Mouse (Mus musculus) skeletal muscle tissue, adult 2 months (tissue): ENCODE measurements around the gene Arhgap44.
A peak's percentile ranks its signal among the peaks of the same experiment; 100 is the strongest.

ENCODE experiments used
- DNase-seq: peaks from one replicate; pipeline ENCODE4 v3.0.0-alpha.2; 2012; ENCODE audit warnings: low read depth, low spot score

Arhgap44 gene

GRCm38 (mm10) chr11:65006047-65006446, 156.7 kb downstream of the Arhgap44 start:
- DNase-seq: no peak

GRCm38 (mm10) chr11:65004836-65005235, 157.9 kb downstream of the Arhgap44 start:
- DNase-seq: no peak

GRCm38 (mm10) chr11:65003611-65004010, 159.2 kb downstream of the Arhgap44 start:
- no peak for DNase-seq

- DNase-seq: no peak
These were observed 161.0 kb downstream of the Arhgap44 start for GRCm38 (mm10) chr11:65001729-65002128.

GRCm38 (mm10) chr11:64999685-65000084, 163.1 kb downstream of the Arhgap44 start:
- DNase-seq: no peak

GRCm38 (mm10) chr11:64998439-64998838, 164.3 kb downstream of the Arhgap44 start:
- DNase-seq: peak; percentile 11

GRCm38 (mm10) chr11:64988556-64988955, 174.2 kb downstream of the Arhgap44 start:
- DNase-seq: no peak

- DNase-seq: no peak
These were observed 183.3 kb downstream of the Arhgap44 start for GRCm38 (mm10) chr11:64979489-64979845.

- peak; percentile 98 for DNase-seq
These were observed 183.9 kb downstream of the Arhgap44 start, which contains the start of gene Elac2 for GRCm38 (mm10) chr11:64978720-64979488. Gene Elac2 (plus strand): TSS chr11:64979038.

- DNase-seq: no peak
These were observed 190.3 kb downstream of the Arhgap44 start for GRCm38 (mm10) chr11:64972418-64972817.

GRCm38 (mm10) chr11:64971471-64971988, 191.2 kb downstream of the Arhgap44 start:
- no peak for DNase-seq

GRCm38 (mm10) chr11:64968939-64969342, 193.8 kb downstream of the Arhgap44 start:
- DNase-seq: no peak

GRCm38 (mm10) chr11:64968507-64968906, 194.3 kb downstream of the Arhgap44 start:
- DNase-seq: peak; percentile 42

- no peak for DNase-seq
These were observed 200.1 kb downstream of the Arhgap44 start for GRCm38 (mm10) chr11:64962629-64963028.

GRCm38 (mm10) chr11:64956962-64957729, 205.6 kb downstream of the Arhgap44 start:
- no peak for DNase-seq
